Mouse (Mus musculus): ENCODE results near the gene Bclaf3.
A peak's percentile ranks its signal among the peaks of the same experiment; 100 is the strongest.

Bclaf3 gene

DNA sequence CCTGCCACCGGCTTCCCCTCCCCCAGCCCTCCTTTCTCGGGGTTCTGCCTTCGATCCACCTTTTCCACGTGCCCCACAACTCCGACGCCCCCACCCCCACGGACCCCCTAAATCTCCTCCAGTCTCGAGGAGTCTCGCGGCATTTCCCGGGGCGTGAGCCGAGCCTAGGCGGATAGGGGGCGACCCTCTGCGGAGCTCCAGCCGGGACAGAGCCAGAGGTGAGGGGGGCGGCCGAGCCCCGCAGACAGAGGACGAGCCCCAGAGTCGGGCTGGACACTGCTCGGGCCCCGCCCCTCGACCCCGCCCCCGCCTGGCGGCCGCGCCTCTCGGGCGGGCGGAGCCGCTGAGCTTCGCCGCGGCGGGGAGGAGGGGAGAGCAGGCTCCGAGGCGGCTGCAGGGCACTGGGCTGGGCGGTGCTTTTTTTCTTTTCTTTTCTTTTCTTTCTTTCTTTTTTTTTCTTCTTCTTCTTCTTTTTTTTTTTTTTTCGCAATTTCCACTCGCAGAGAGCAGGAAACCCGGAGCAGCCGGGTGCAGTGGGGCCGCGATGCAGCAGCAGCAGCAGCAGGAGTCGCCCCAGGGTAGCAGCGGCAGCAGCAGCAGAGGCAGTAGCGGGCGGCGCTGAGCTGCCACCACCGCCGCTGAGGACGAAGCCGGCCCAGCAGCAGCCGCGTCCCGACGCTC lies 100.6 kb downstream of the Bclaf3 start, which contains the start of gene Sh3kbp1:
TSS of gene Sh3kbp1 (plus strand) at position 366 of the 681 bp plus-strand sequence.
- peak; percentile 62 for DNase-seq (ENCODE audit: low spot score)

DNA sequence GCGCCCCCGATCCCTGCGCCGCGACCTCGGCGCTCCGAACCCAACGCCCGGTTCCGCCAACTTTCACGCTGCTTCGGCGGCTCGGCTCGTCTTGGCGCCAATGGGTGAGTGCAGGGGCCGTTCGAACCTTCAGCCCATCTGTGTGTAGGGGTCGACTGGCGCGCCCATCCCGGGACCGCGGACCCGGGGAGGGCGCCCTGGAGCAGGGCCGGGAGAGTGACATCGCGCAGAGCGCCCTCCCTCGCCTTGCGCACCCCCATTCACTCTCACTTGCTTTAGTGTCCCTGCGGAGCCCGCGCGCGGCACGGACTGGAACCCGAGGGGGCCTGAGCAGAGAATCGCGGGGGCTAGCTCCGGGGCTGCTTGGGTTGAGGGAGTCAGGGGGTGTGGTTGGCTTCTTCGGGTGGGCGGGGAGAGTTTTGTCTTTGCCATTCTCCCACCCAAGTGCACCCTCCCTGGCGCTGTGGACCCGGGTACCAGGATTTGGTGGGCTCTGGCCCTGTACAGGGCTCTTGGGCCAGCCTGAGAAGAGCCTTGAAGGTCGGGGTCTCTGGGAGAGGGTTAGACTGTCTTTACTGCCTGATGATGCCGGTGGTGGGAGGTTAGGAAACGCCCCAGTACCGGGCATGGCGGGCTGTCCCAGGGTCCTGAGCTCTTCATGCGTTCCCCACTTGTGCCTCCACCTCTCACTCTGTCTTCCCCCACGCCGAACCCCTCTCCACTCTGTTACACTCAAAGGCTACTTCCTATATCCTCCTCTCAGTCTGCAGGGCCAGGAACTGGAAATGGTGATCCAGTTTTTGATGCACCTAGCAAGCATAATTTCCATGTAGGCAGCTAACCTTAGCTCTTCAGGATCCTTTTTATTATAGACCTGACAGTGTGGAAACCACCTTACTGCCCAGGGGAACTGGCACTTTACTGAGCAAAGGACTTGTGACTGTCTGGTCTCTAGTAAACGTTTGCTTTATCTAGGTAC lies 101.4 kb downstream of the Bclaf3 start:
- DNase-seq (ENCODE audit: low spot score), result peak; percentile 10

DNA sequence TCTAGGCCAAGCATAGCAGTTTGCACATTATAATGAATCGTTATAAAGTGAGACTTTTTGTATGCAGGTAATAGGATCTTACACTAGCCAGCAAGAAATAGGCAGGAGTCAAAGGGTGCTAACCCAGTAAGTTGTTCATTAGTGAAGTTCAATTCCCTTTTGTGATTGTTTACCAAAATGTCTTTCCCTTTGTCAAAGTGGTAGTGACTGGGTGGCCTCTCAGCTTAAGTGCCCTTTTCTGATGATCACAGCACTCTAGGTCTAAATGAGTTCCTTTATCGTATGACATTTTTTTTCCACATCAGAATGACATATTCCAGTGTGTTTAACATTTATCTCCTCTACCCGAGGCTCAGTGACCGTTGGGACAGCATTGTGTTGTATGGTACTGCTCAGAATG lies 102.1 kb downstream of the Bclaf3 start:
- DNase-seq (ENCODE audit: low spot score), result no peak

DNA sequence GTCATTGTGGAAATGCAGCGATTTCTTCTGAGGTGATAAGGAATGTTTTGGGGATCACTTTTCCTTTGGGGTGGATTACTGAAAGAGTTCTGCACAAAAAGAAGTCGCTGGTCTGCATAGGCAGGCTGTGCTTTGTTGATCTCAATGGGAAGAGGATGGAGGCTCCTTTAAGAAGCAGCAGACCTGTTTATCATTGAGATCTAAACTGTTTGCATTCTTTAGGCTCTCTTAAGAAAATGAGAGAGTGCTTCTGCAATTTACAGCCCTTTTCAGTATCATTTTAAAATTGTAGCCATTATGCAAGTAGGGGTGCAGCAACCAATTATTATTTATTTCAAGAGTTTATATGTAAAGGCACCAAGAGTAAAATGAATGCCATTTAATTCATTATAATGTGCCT lies 102.7 kb downstream of the Bclaf3 start:
- DNase-seq (ENCODE audit: low spot score), result no peak

DNA sequence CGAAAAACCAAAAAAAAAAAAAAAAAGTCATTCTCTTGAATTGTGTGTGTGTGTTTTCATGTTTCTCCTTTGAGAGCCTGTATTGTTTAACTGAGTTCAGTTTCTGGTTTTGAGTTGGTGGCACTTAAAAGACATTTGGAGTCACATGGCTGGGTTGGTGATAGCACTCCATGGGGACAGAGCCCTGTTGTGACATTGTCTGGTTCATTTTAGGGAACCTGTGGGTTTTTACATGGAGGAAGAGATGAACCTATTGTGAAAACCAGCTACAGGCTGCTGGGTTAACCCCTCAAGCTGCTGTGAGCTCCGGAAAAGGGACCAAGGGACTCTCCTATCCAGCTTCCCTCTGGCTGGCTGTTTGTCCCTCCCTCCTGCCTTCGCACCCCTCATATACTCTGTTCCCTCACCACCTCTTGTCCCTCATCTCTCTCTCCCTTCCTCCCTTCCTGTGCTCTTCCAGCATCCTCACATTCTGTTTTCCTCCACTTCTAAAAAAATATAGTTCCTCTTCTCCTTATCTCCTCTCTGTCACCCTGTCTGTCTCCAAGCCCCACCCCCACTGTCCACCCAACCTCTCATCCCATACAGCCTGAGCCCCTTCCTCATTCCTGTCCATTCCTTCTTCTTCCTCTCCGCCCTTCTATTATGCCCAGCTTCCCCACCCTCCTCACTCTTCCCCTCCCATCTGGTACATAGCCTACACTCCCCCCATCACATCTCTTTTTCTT lies 112.2 kb downstream of the Bclaf3 start:
- DNase-seq (ENCODE audit: low spot score), result no peak

DNA sequence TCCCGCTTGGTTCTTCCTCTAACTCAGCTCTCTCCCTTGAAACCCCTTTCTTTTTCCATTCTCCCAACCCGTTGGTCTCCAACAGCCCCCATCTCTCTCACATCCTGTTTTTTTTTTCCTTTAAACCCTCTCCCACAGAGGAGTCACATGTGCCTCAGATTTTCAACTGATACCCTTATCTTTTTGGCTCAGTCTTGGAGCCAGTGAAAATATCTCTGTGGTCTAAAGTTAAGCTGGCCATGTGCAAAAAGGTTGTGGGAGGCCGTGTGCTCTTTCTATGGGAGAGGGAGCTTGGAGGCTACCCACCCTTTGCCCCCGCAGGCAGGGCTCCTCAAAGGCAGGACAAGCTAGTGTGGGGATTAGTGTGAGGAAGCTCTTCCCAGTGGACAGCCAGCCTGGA lies 113.5 kb downstream of the Bclaf3 start:
- no peak for DNase-seq (ENCODE audit: low spot score)

Measured in testis, postnatal 14 days (tissue).